8 mouse cellular contexts compared by ENCODE assay signal in genomic region chr3:95650276-95651032, GRCm38 (mm10). TPM values are rescaled to one million over a fixed set of nuclear protein-coding genes. Genes with fewer than 3 reads are reported as not detected.
DNase-seq lines count a peak whose midpoint lies in the region; ATAC-seq and TF ChIP-seq lines count a peak whose summit lies in the region.

No protein-coding gene starts in this region.

- peak; percentile 21; the same call in 1 of the 2 replicates for ATAC-seq in liver, embryonic 14.5 days (ENCODE audit: insufficient read depth)
- ATAC-seq in stomach, postnatal 0 days (ENCODE audit: low FRiP score, low TSS enrichment): peak; percentile 72
- ATAC-seq in midbrain, embryonic 11.5 days (ENCODE audit: low FRiP score): no peak

- no peaks in the 10 kb centered on the region for H3K9me3 ChIP-seq in ES-E14 (ENCODE audit: control insufficient read depth, insufficient read depth, low read depth, low read length)
- no peaks in the 10 kb centered on the region for H3K9me3 ChIP-seq in liver, embryonic 14.5 days (ENCODE audit: control insufficient read depth, low read length)
- no peaks in the 10 kb centered on the region for H3K9me3 ChIP-seq in stomach, postnatal 0 days (ENCODE audit: control insufficient read depth, low read length)
- H3K9me3 ChIP-seq in midbrain, embryonic 11.5 days (ENCODE audit: control insufficient read depth, low read length): no peaks in the 10 kb centered on the region

- no peaks in the 10 kb centered on the region for H3K27me3 ChIP-seq in liver, embryonic 14.5 days (ENCODE audit: control insufficient read depth, insufficient read depth, low read length)
- H3K27me3 ChIP-seq in stomach, postnatal 0 days (ENCODE audit: control insufficient read depth, insufficient read depth, low read length): no peaks in the 10 kb centered on the region
- H3K27me3 ChIP-seq in midbrain, embryonic 11.5 days (ENCODE audit: control insufficient read depth, insufficient read depth, low read length): no peaks in the 10 kb centered on the region

- H3K27ac ChIP-seq in ES-E14 (ENCODE audit: insufficient read depth, low read depth, low read length, poor library complexity, severe bottlenecking): peak overlapping the region; percentile 99
- peak overlapping the region; percentile 58 for H3K27ac ChIP-seq in liver, embryonic 14.5 days
- peak overlapping the region; percentile 92 for H3K27ac ChIP-seq in stomach, postnatal 0 days (replicated peaks)
- H3K27ac ChIP-seq in midbrain, embryonic 11.5 days (ENCODE audit: low read depth, low read length): no peak overlapping the region

- no peak overlapping the region for H3K4me2 ChIP-seq in liver, embryonic 14.5 days (ENCODE audit: low read depth)
- H3K4me2 ChIP-seq in stomach, postnatal 0 days (replicated peaks; ENCODE audit: low read depth): no peak overlapping the region
- H3K4me2 ChIP-seq in midbrain, embryonic 11.5 days: no peak overlapping the region

- H3K9ac ChIP-seq in ES-E14 (ENCODE audit: insufficient read depth, low read depth, low read length, poor library complexity, severe bottlenecking): peak overlapping the region; percentile 72
- no peak overlapping the region for H3K9ac ChIP-seq in liver, embryonic 14.5 days (replicated peaks)
- H3K9ac ChIP-seq in stomach, postnatal 0 days (ENCODE audit: low read length): no peak overlapping the region; the same call in 1 of the 2 replicates
- no peak overlapping the region for H3K9ac ChIP-seq in midbrain, embryonic 11.5 days (ENCODE audit: low read length)

- H3K36me3 ChIP-seq in ES-E14 (ENCODE audit: control insufficient read depth, insufficient read depth, low read length, poor library complexity, severe bottlenecking): no peaks in the 10 kb centered on the region
- no peaks in the 10 kb centered on the region for H3K36me3 ChIP-seq in liver, embryonic 14.5 days (replicated peaks; ENCODE audit: control insufficient read depth, insufficient read depth, low read depth)
- no peaks in the 10 kb centered on the region for H3K36me3 ChIP-seq in stomach, postnatal 0 days (ENCODE audit: control insufficient read depth, insufficient read depth, low read length)
- no peaks in the 10 kb centered on the region for H3K36me3 ChIP-seq in midbrain, embryonic 11.5 days (ENCODE audit: control insufficient read depth, insufficient read depth, low read length)

- H3K4me1 ChIP-seq in ES-E14 (ENCODE audit: control insufficient read depth in 2 of 2, insufficient read depth in 2 of 2, low read length in 2 of 2, poor library complexity in 1 of 2): peaks cover 16 to 29% of the 10 kb centered on the region in 2 experiments; a peak in 3 of 4 replicates
- H3K4me1 ChIP-seq in liver, embryonic 14.5 days (replicated peaks; ENCODE audit: control insufficient read depth in 2 of 2, insufficient read depth in 2 of 2, low read length in 1 of 2): peaks cover 9 to 18% of the 10 kb centered on the region in 2 experiments
- peaks cover 6% of the 10 kb centered on the region; the same call in 1 of the 2 replicates for H3K4me1 ChIP-seq in stomach, postnatal 0 days (replicated peaks; ENCODE audit: control insufficient read depth, insufficient read depth)
- peaks cover 5% of the 10 kb centered on the region; the same call in 1 of the 2 replicates for H3K4me1 ChIP-seq in midbrain, embryonic 11.5 days (ENCODE audit: control insufficient read depth, insufficient read depth, low read length)

- TF ChIP-seq EP300 in liver, embryonic 14.5 days (IDR thresholded peaks at IDR 0.05; ENCODE audit: low read depth): no peak
- TF ChIP-seq EP300 in stomach, postnatal 0 days (optimal IDR thresholded peaks at IDR 0.05): peak; percentile 57

- 41% methylated on average over 6 of the region's 6 CpGs for WGBS in liver, embryonic 14.5 days (ENCODE audit: insufficient replicate concordance)
- WGBS in stomach, postnatal 0 days: 48% methylated on average over 6 of the region's 6 CpGs
- 83% methylated on average over 6 of the region's 6 CpGs for WGBS in midbrain, embryonic 11.5 days

- in situ Hi-C loops in ES-E14 (cut with MboI; ENCODE audit: low sequenced_read_pairs in 2 of 2, unreplicated experiment in 2 of 2): no loop called here

- peak; percentile 53 for DNase-seq in adrenal gland, postnatal 14 days
- DNase-seq in adrenal gland, adult 8-10 months: no peak
- no peak for DNase-seq in ES-E14 (ENCODE audit: low read depth, low spot score)
- peak; percentile 92 for DNase-seq in heart, adult 8-10 months (ENCODE audit: low spot score)
- no peak for DNase-seq in liver, embryonic 14.5 days (ENCODE audit: low read depth in 3 of 3, low spot score in 3 of 3)
- DNase-seq in stomach, postnatal 0 days (ENCODE audit: low spot score): no peak
- DNase-seq in embryo, embryonic 9.5 days (ENCODE audit: extremely low spot score): no peak
- DNase-seq in midbrain, embryonic 11.5 days (ENCODE audit: low spot score, missing footprints): no peak

- no peak for TF ChIP-seq CTCF in liver, embryonic 14.5 days (IDR thresholded peaks at IDR 0.05; ENCODE audit: low read depth)
- no peak for TF ChIP-seq CTCF in stomach, postnatal 0 days (IDR thresholded peaks at IDR 0.05; ENCODE audit: low read depth)

- peak overlapping the region in 1 of 2 experiments; percentile 9; a peak in 2 of 4 replicates for H3K4me3 ChIP-seq in ES-E14 (ENCODE audit: insufficient read depth in 1 of 2, low read depth in 1 of 2, low read length in 2 of 2, poor library complexity in 1 of 2, severe bottlenecking in 1 of 2)
- H3K4me3 ChIP-seq in liver, embryonic 14.5 days (ENCODE audit: insufficient read depth in 1 of 2, low read depth in 2 of 2, low read length in 2 of 2): no peak overlapping the region
- no peak overlapping the region for H3K4me3 ChIP-seq in stomach, postnatal 0 days (ENCODE audit: low read depth, low read length)
- no peak overlapping the region for H3K4me3 ChIP-seq in midbrain, embryonic 11.5 days (ENCODE audit: low read depth, low read length)

TF ChIP-seq in ES-E14, 5 proteins besides CTCF, POLR2A, EP300 and RAD21:
- TF ChIP-seq MAFK (IDR thresholded peaks at IDR 0.05; ENCODE audit: insufficient read depth, low read depth, low read length): peak; percentile 76
- no peak for TF ChIP-seq HCFC1 (IDR thresholded peaks at IDR 0.05; ENCODE audit: borderline replicate concordance, insufficient read depth, low read length)
- peak; percentile 68; the same call in 1 of the 2 replicates for TF ChIP-seq ZNF384 (IDR thresholded peaks at IDR 0.05; ENCODE audit: low read depth, low read length)

RNA-seq across cellular contexts. Expression of gene Mcl1, which starts 8.1 kb away (rescaled TPM):
- total RNA-seq in adrenal gland, postnatal 14 days (2021): 151 and 187 TPM in 2 replicates
- 100 to 1,000 TPM; 177 to 189 (median 179) TPM for total RNA-seq in adrenal gland, adult 8-10 months (2022)
- total RNA-seq in ES-E14 (2012; rRNA removed): 207 and 253 TPM in 2 replicates
- total RNA-seq in heart, adult 8-10 months (2022): 100 to 1,000 TPM; 123 to 159 (median 134) TPM
- 26.6 and 34.6 TPM in 2 replicates for polyA plus RNA-seq in liver, embryonic 14.5 days (2012; rRNA removed)
- polyA plus RNA-seq in liver, embryonic 14.5 days (2014; fragmentation: Nextera tagmentation; extraction: Ambion mirVana): 39.2 and 45.0 TPM in 2 replicates
- 57.9 and 59.2 TPM in 2 replicates for polyA plus RNA-seq in stomach, postnatal 0 days (2015; fragmentation: Nextera tagmentation; extraction: Ambion mirVana)
- polyA plus RNA-seq in midbrain, embryonic 11.5 days (2014; fragmentation: Nextera tagmentation; extraction: Ambion mirVana): 74.1 and 79.9 TPM in 2 replicates

RNA-seq across cellular contexts. Expression of gene Ensa, which starts 25.7 kb away (rescaled TPM):
- 72.6 and 74.5 TPM in 2 replicates for total RNA-seq in adrenal gland, postnatal 14 days (2021)
- 100 to 1,000 TPM; 102 to 141 (median 119) TPM for total RNA-seq in adrenal gland, adult 8-10 months (2022)
- 54.1 and 56.8 TPM in 2 replicates for total RNA-seq in ES-E14 (2012; rRNA removed)
- 10 to 100 TPM; 77.2 to 84.9 (median 80.6) TPM for total RNA-seq in heart, adult 8-10 months (2022)
- 10.2 and 14.9 TPM in 2 replicates for polyA plus RNA-seq in liver, embryonic 14.5 days (2012; rRNA removed)
- 26.8 and 27.1 TPM in 2 replicates for polyA plus RNA-seq in liver, embryonic 14.5 days (2014; fragmentation: Nextera tagmentation; extraction: Ambion mirVana)
- polyA plus RNA-seq in stomach, postnatal 0 days (2015; fragmentation: Nextera tagmentation; extraction: Ambion mirVana): 42.3 and 44.2 TPM in 2 replicates
- polyA plus RNA-seq in midbrain, embryonic 11.5 days (2014; fragmentation: Nextera tagmentation; extraction: Ambion mirVana): 88.1 and 93.2 TPM in 2 replicates

RNA-seq across cellular contexts. Expression of gene Adamtsl4, which starts 37.3 kb away (rescaled TPM):
- total RNA-seq in adrenal gland, postnatal 14 days (2021): 6.6 and 8.4 TPM in 2 replicates
- 10 to 100 TPM in 1 of 4 experiments, 1 to 10 TPM in 3; 4.3 to 10.2 (median 6.4) TPM for total RNA-seq in adrenal gland, adult 8-10 months (2022)
- total RNA-seq in ES-E14 (2012; rRNA removed): 1.9 and 5.0 TPM in 2 replicates
- 10 to 100 TPM; 35.5 to 60.3 (median 45.4) TPM for total RNA-seq in heart, adult 8-10 months (2022)
- 0.12 and 0.43 TPM in 2 replicates for polyA plus RNA-seq in liver, embryonic 14.5 days (2012; rRNA removed)
- polyA plus RNA-seq in liver, embryonic 14.5 days (2014; fragmentation: Nextera tagmentation; extraction: Ambion mirVana): 0.17 and 0.47 TPM in 2 replicates
- polyA plus RNA-seq in stomach, postnatal 0 days (2015; fragmentation: Nextera tagmentation; extraction: Ambion mirVana): 9.4 and 10.4 TPM in 2 replicates
- polyA plus RNA-seq in midbrain, embryonic 11.5 days (2014; fragmentation: Nextera tagmentation; extraction: Ambion mirVana): 0.28 and 0.52 TPM in 2 replicates

Comparison
In these comparisons a context has a peak if more than half of its experiments do, and no peak if none do; other contexts are left out.
1. DNase-seq: peak in adrenal gland, postnatal 14 days (single experiment) and heart, adult 8-10 months (single experiment); none in adrenal gland, adult 8-10 months (single experiment), ES-E14 (single experiment), liver, embryonic 14.5 days (0 of 3), stomach, postnatal 0 days (single experiment), embryo, embryonic 9.5 days (single experiment) and midbrain, embryonic 11.5 days (single experiment).